Mouse (Mus musculus) embryonic stem cell, embryonic (primary cell): ENCODE results near the gene Slc7a1.

ENCODE experiments used
- CTCF ChIA-PET, 4 experiments: fragments of 300-600 bp in 2 of 4; fragments of 350-600 bp in 2 of 4; sonication (Branson Sonifier 250); formaldehyde crosslinking; loops; one replicate each; lab custom pipeline; 2022; ENCODE audit warnings: inconsistent platforms in 2 of 4; lab: Charles Lee
- POLR2A ChIA-PET, 4 experiments: fragments of 300-600 bp in 2 of 4; fragments of 350-600 bp in 2 of 4; sonication (Branson Sonifier 250); formaldehyde crosslinking; loops; one replicate each; lab custom pipeline; 2022; ENCODE audit warnings: antibody characterized with exemption in 4 of 4, inconsistent platforms in 1 of 4; lab: Charles Lee

Gene Slc7a1

GRCm38 (mm10) chr5:148282631-148283030, 117.1 kb downstream of the Slc7a1 start:
- POLR2A ChIA-PET = no interaction called here
- CTCF ChIA-PET = interaction anchor here in 2 of 4 experiments (0.6 to 1.1 kb wide), 2 partner anchors 10 to 488 kb away, joined by 3 read pairs; no protein-coding TSS in a partner anchor

DNA sequence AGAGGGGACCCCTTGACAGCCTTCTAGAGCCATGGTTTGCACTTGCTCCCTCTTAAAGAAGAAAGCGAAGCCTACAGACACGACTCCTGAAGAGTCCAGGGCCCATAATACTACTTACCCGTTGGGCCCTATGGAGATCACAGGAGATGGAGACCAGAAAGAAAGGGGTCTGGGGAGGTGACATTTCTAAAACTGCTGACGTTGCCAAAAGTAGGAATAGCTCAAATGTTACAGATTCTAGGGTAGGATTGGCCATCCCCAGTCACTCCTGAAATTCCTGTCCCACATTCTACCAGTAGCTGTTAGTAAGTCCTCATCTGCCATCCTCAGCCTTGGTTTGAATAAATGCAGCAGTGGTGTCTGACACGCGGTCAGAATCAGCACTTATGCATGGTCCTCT, 117.6 kb downstream of the Slc7a1 start:
- POLR2A ChIA-PET = no interaction called here

DNA sequence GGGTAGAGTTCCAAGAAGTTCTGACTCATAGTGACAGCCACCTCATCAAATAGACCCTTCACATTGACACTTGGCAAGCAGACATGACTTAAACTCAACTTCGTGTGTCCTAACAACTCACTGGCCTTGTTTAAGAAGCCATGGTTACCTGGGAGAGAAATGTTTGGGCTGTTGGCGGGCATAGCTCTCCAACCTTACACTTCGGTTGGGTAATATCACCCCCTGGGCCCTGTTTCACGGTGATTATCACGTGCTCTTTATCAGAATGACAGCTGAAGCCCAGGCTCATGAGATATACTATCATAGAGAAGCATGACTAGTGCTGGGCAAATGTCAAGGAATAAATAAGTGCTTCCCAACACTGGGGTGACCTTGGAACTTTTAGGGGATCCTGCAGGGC, 119.4 kb downstream of the Slc7a1 start:
- ChIA-PET POLR2A (interaction anchor here in 3 of 4 experiments (0.6 to 2.1 kb wide), 5 partner anchors 12 to 368 kb away, joined by 3 to 11 read pairs (median 5); no protein-coding TSS in a partner anchor), CTCF (interaction anchor here (0.6 to 2.8 kb wide), 11 partner anchors 9 to 916 kb away, joined by 3 to 11 read pairs (median 3); no protein-coding TSS in a partner anchor)

More for the DNA sequence above, 117.6 kb downstream of the Slc7a1 start:
- CTCF ChIA-PET = interaction anchor here in 2 of 4 experiments (0.6 to 1.1 kb wide), 2 partner anchors 11 to 488 kb away, joined by 3 read pairs; no protein-coding TSS in a partner anchor

- CTCF ChIA-PET = interaction anchor here in 2 of 4 experiments (0.6 to 2.8 kb wide), 3 partner anchors 13 to 119 kb away, joined by 5 to 10 read pairs (median 5); no protein-coding TSS in a partner anchor
- POLR2A ChIA-PET = interaction anchor here in 1 of 4 experiments (1.0 to 1.6 kb wide), 2 partner anchors 10 to 322 kb away, joined by 3 read pairs; no protein-coding TSS in a partner anchor
These were observed 121.5 kb downstream of the Slc7a1 start for GRCm38 (mm10) chr5:148278233-148278632.
